Mouse (Mus musculus) liver, adult 2 months (tissue): ENCODE results near the gene Cdk7. TPM values are rescaled to one million over a fixed set of nuclear protein-coding genes. Genes with fewer than 3 reads are reported as not detected.

Source experiments
- DNase-seq: peaks from one replicate; pipeline ENCODE4 v3.0.0-alpha.2; 2011; ENCODE audit warnings: low read depth, low spot score; ENCODE audit errors: extremely low read depth
- H3K27ac ChIP-seq: fragments of 200-500 bp; replicated peaks from 2 replicates; pipeline ENCODE4 v1.5.1; 2012; ENCODE audit warnings: low read depth, mild to moderate bottlenecking, control low read depth, inconsistent platforms, low read length; ENCODE audit not compliant: insufficient read depth
- H3K27me3 ChIP-seq: fragments of 200-500 bp; 2 replicates; pipeline ENCODE4 v1.6.1; 2012; ENCODE audit warnings: mild to moderate bottlenecking, moderate library complexity, low read length, inconsistent platforms; ENCODE audit not compliant: control insufficient read depth, insufficient read depth
- H3K36me3 ChIP-seq: fragments of 200-500 bp; 2 replicates; pipeline ENCODE4 v1.6.1; 2012; ENCODE audit warnings: low read length, inconsistent platforms; ENCODE audit not compliant: control insufficient read depth, insufficient read depth
- H3K4me1 ChIP-seq: fragments of 200-500 bp; 2 replicates; pipeline ENCODE4 v1.6.1; 2011; ENCODE audit warnings: low read length; ENCODE audit not compliant: control insufficient read depth, insufficient read depth
- H3K4me3 ChIP-seq: fragments of 200-500 bp; 2 replicates; pipeline ENCODE4 v1.5.1; 2011; ENCODE audit warnings: low read depth, mild to moderate bottlenecking, control low read depth, low read length, moderate library complexity; ENCODE audit not compliant: insufficient read depth
- H3K79me2 ChIP-seq: fragments of 200-500 bp; 2 replicates; pipeline ENCODE4 v1.6.1; 2012; ENCODE audit warnings: inconsistent platforms, mild to moderate bottlenecking, low read length, moderate library complexity; ENCODE audit not compliant: control insufficient read depth, insufficient read depth
- H3K9ac ChIP-seq: fragments of 200-500 bp; 2 replicates; pipeline ENCODE4 v1.6.1; 2012; ENCODE audit warnings: low read depth, mild to moderate bottlenecking, control low read depth, inconsistent platforms, low read length
- CTCF ChIP-seq: fragments of 200-500 bp; IDR thresholded peaks from 2 replicates; pipeline ENCODE4 v1.5.1; 2011; ENCODE audit warnings: low read depth, low read length, control low read depth
- POLR2A ChIP-seq: fragments of 200-500 bp; IDR thresholded peaks from 2 replicates; pipeline ENCODE4 v1.6.1; 2011; ENCODE audit warnings: low read length, control low read depth; ENCODE audit not compliant: insufficient read depth; ENCODE audit errors: extremely low read depth
- WGBS: fragments of 180-500 bp; shearing (Covaris S2); methylation state at CpG from one replicate; pipeline ENCODE4 v1.1.7; 2018; 5-methylcytosine and 5-hydroxymethylcytosine counted together
- polyA plus RNA-seq: library from polyadenylated mRNA; depleted of rRNA; stranded (reverse); fragments of >200 nt; gene quantifications from 2 replicates; pipeline ENCODE4 v1.2.3, GENCODE M21; 2012
- total RNA-seq: library from RNA; depleted of rRNA; stranded (reverse); fragments of >200 nt; gene quantifications from 2 replicates; pipeline ENCODE4 v1.2.3, GENCODE M21; 2014

Gene Cdk7
- total and polyA plus RNA-seq, 2 experiments, result 8.5 to 15.1 TPM

DNA sequence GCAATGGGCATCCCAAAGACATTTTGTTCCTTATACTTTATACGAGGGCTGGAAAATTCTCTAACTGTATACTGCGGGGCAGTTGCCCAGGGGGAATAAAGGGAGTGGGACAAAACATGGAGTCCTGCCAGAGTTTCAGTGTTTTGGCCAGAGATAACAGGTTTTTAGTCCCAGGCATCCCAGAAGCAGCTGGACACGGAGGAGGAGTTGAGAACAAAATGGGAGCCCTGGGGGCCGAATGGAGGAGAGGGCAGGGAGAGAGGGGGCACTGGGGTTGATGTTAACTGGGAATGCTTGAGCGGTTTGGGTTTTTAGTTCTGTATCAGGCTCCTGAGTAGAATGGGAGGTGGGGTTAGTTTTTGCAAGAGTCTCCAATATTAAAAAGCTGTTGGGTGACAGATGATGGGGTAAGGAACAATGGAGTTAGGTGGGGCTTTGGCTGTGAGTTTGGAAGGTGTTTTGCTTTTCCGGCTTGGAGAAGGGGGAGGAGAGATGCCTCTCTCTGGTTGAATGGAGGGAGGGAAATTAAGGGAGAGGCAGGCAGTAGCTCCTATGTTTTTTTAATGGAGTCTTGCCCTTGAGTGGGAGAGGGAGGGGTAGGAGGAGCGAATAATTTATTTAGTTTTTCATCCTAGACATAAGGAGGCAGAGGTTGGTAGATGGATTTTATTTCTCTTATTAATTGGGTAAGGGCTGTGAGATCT lies 6.5 kb downstream of the Cdk7 start:
- Histone ChIP-seq H3K4me1 (no peaks in the 10 kb centered on the region; the same call in 1 of the 2 replicates), H3K36me3 (peaks cover 16% of the 10 kb centered on the region), H3K9ac (no peak overlapping the region), H3K4me3 (no peak overlapping the region), H3K27ac (no peak overlapping the region), H3K79me2 (peaks cover 10% of the 10 kb centered on the region; the same call in 1 of the 2 replicates), H3K27me3 (no peaks in the 10 kb centered on the region)
- DNase-seq, result no peak
- 91% methylated on average over 7 of the region's 7 CpGs for WGBS
- TF ChIP-seq CTCF (no peak), POLR2A (no peak)

DNA sequence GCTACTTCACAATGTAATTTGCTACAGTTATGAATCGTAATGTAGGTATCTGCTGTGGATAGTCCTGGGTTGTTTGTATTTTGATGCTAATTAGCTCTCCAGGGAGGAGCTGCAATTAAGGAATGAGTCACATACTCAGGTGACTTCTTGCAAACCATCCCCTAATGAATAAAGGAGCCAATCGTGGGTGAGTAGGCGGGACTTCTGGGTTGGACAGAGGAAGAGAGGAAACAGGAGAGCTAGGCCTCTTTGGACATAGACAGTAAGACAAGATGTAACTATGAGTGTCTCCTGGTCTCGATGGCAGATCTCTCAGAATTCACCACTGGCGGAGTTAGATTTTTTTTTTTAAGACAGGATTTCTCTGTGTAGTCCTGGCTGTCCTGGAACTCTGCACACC lies 9.1 kb downstream of the Cdk7 start:
- no peak for DNase-seq
- no peaks in the 10 kb centered on the region for H3K4me1 ChIP-seq
- WGBS, result 91% methylated on average over 5 of the region's 5 CpGs
- H3K27me3 ChIP-seq, result no peaks in the 10 kb centered on the region
- H3K79me2 ChIP-seq, result no peaks in the 10 kb centered on the region; the same call in 1 of the 2 replicates
- TF ChIP-seq POLR2A, result no peak
- TF ChIP-seq CTCF, result no peak
- H3K36me3 ChIP-seq, result peaks cover 26% of the 10 kb centered on the region
- no peak overlapping the region for H3K27ac ChIP-seq
- H3K9ac ChIP-seq, result no peak overlapping the region
- no peak overlapping the region for H3K4me3 ChIP-seq

GRCm38 (mm10) chr13:100715467-100715866 lies 15.3 kb downstream of the Cdk7 start:
- Histone ChIP-seq H3K36me3 (peaks cover 58% of the 10 kb centered on the region), H3K4me3 (no peak overlapping the region), H3K79me2 (no peaks in the 10 kb centered on the region), H3K9ac (no peak overlapping the region), H3K27me3 (no peaks in the 10 kb centered on the region), H3K4me1 (no peaks in the 10 kb centered on the region), H3K27ac (no peak overlapping the region)
- 92% methylated on average over 6 of the region's 6 CpGs for WGBS
- no peak for DNase-seq
- no peak for TF ChIP-seq POLR2A
- TF ChIP-seq CTCF, result no peak

DNA sequence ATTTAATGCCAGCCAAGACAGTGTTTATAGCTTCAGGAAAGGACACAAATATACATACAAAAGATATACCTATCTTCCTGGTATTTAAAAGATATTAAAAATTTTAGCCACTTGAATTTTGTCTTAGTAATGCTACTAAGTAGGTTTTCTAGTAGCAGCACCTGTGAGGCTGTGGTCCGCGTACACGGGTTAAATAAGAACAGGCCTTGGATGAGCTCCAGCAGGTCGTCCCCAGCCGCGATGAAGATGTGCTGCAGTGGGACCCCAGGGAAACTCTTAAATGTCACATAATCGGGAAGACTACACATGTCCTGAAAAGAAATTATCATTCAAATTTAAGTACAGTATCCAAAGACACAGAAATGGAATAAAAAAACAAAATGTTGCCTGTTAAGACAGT lies 24.5 kb downstream of the Cdk7 start:
- Histone ChIP-seq H3K27me3 (no peaks in the 10 kb centered on the region), H3K9ac (no peak overlapping the region), H3K4me3 (no peak overlapping the region), H3K79me2 (no peaks in the 10 kb centered on the region), H3K27ac (no peak overlapping the region), H3K36me3 (peaks cover 58% of the 10 kb centered on the region), H3K4me1 (no peaks in the 10 kb centered on the region)
- DNase-seq, result no peak
- 98% methylated on average over 7 of the region's 7 CpGs for WGBS
- TF ChIP-seq CTCF (no peak), POLR2A (no peak)

- no peak overlapping the region for H3K4me3 ChIP-seq
- H3K9ac ChIP-seq, result no peak overlapping the region
- H3K79me2 ChIP-seq, result no peaks in the 10 kb centered on the region
- WGBS, result 39% methylated on average over 2 of the region's 2 CpGs
- H3K4me1 ChIP-seq, result no peaks in the 10 kb centered on the region
- no peak overlapping the region for H3K27ac ChIP-seq
- TF ChIP-seq CTCF, result peak; percentile 28; the same call in 1 of the 2 replicates
- no peak for TF ChIP-seq POLR2A
- peak; percentile 69 for DNase-seq
- H3K27me3 ChIP-seq, result no peaks in the 10 kb centered on the region
- peaks cover 46% of the 10 kb centered on the region for H3K36me3 ChIP-seq
Measured at GRCm38 (mm10) chr13:100703468-100703867, 27.3 kb downstream of the Cdk7 start.

GRCm38 (mm10) chr13:100698866-100699265 lies 31.9 kb downstream of the Cdk7 start:
- 96% methylated on average over 10 of the region's 10 CpGs for WGBS
- H3K4me3 ChIP-seq, result no peak overlapping the region
- H3K27me3 ChIP-seq, result no peaks in the 10 kb centered on the region
- H3K9ac ChIP-seq, result no peak overlapping the region
- H3K36me3 ChIP-seq, result peaks cover 44% of the 10 kb centered on the region
- no peak for TF ChIP-seq CTCF
- TF ChIP-seq POLR2A, result no peak
- no peaks in the 10 kb centered on the region for H3K4me1 ChIP-seq
- DNase-seq, result no peak
- H3K79me2 ChIP-seq, result no peaks in the 10 kb centered on the region
- no peak overlapping the region for H3K27ac ChIP-seq
